9 mouse cellular contexts compared by ENCODE assay signal in the genomic region with DNA sequence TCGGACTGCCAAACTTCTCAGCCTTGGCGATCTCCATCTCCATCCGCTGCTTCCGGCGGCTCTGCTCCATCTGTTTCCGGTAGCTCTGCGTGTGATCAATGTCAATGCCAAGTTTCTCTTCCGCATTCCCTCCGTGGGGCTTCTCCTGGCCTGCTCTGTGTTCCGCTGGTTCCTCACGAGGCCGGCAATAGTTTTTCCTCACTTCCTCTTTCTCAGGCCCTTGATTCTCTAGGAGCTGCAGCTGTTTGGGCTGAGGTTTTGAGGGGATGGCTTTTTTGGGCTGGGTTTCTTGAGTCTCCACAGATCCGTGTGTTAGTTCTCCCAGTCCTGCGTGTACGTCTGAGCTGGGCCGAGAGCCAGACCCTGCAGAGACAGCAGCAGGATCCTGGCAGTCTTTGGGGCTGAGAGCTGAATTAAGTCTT. TPM values are rescaled to one million over a fixed set of nuclear protein-coding genes. Genes with fewer than 3 reads are reported as not detected.
A peak's percentile ranks its signal among the peaks of the same experiment; 100 is the strongest.
DNase-seq lines count a peak whose midpoint lies in the region; ATAC-seq lines count a peak whose summit lies in the region.
"Had no signal": no experiment of that assay in that cellular context is flagged by ENCODE, and none has a peak within 500 bp of the region (broad histone marks: within the 10 kb centered on the region; RNA-seq: fewer than 3 reads in every experiment).

No protein-coding gene starts in this region.

- peaks cover 80% of the 10 kb centered on the region for H3K36me3 ChIP-seq in intestine, embryonic 15.5 days

- peak; percentile 46 for DNase-seq in kidney, adult 9 months
- no peak for DNase-seq in kidney, postnatal 25 days
- peak; percentile 54 for DNase-seq in brain, embryonic 18.5 days (ENCODE audit: low read depth, low spot score)
- DNase-seq in frontal cortex, adult 2 months (ENCODE audit: extremely low spot score in 1 of 2, low spot score in 1 of 2) = peak; percentile 53 to 81
- DNase-seq in lung, postnatal 10 days = peak; percentile 82
- DNase-seq in spleen, postnatal 36 days (ENCODE audit: low spot score in 2 of 2) = peak; percentile 78

- no peak overlapping the region for H3K9ac ChIP-seq in intestine, embryonic 15.5 days

- no peak overlapping the region for H3K4me2 ChIP-seq in intestine, embryonic 15.5 days (replicated peaks)

- no peaks in the 10 kb centered on the region for H3K9me3 ChIP-seq in intestine, embryonic 15.5 days

- H3K4me3 ChIP-seq in intestine, embryonic 15.5 days (replicated peaks) = no peak overlapping the region

- H3K4me1 ChIP-seq in intestine, embryonic 15.5 days (replicated peaks) = no peaks in the 10 kb centered on the region

- H3K27ac ChIP-seq in intestine, embryonic 15.5 days = peak overlapping the region; percentile 82

- peak; percentile 44 for ATAC-seq in intestine, embryonic 15.5 days
- no peak for ATAC-seq in erythroid progenitor cell, adult 5-6 weeks (replicated peaks; ENCODE audit: low FRiP score, poor library complexity, severe bottlenecking)

- WGBS in intestine, embryonic 15.5 days = 66% methylated on average over 16 of the region's 16 CpGs

- no peaks in the 10 kb centered on the region for H3K27me3 ChIP-seq in intestine, embryonic 15.5 days (replicated peaks)

RNA-seq across cellular contexts. Expression of gene Zbtb17, which starts 33.2 kb away (rescaled TPM):
- polyA plus RNA-seq in frontal cortex, adult 2 months (2012; rRNA removed) = 42.7 and 49.1 TPM in 2 replicates
- polyA plus RNA-seq in intestine, embryonic 15.5 days (2015; fragmentation: Nextera tagmentation; extraction: Ambion mirVana) = 25.6 and 27.2 TPM in 2 replicates
- 1.4 and 14.3 TPM in 2 replicates for total RNA-seq in erythroid progenitor cell, adult 5-6 weeks (2015; ENCODE audit: low replicate concordance)
- total RNA-seq in erythroid progenitor cell, adult 5-6 weeks (2017; ENCODE audit: low replicate concordance) = 1.5 and 7.7 TPM in 2 replicates

RNA-seq across cellular contexts. Expression of gene Srarp, which starts 41.8 kb away (rescaled TPM):
- polyA plus RNA-seq in frontal cortex, adult 2 months (2012; rRNA removed) = 11.9 and 13.2 TPM in 2 replicates
- not detected in 2 replicates for polyA plus RNA-seq in intestine, embryonic 15.5 days (2015; fragmentation: Nextera tagmentation; extraction: Ambion mirVana)
- not detected in 2 replicates for total RNA-seq in erythroid progenitor cell, adult 5-6 weeks (2015; ENCODE audit: low replicate concordance)
- total RNA-seq in erythroid progenitor cell, adult 5-6 weeks (2017; ENCODE audit: low replicate concordance) = not detected in 2 replicates

RNA-seq across cellular contexts. Expression of gene Hspb7, which starts 57.1 kb away (rescaled TPM):
- polyA plus RNA-seq in frontal cortex, adult 2 months (2012; rRNA removed) = 0.32 and 0.40 TPM in 2 replicates
- 3.0 and 3.1 TPM in 2 replicates for polyA plus RNA-seq in intestine, embryonic 15.5 days (2015; fragmentation: Nextera tagmentation; extraction: Ambion mirVana)
- not detected in 2 replicates for total RNA-seq in erythroid progenitor cell, adult 5-6 weeks (2015; ENCODE audit: low replicate concordance)
- not detected in 2 replicates for total RNA-seq in erythroid progenitor cell, adult 5-6 weeks (2017; ENCODE audit: low replicate concordance)
- total RNA-seq: layer of hippocampus, postnatal 25 days had no signal

Comparison
In these comparisons a context has a peak if more than half of its experiments do, and no peak if none do; other contexts are left out.
1. DNase-seq: peak in kidney, adult 9 months (single experiment), brain, embryonic 18.5 days (single experiment), frontal cortex, adult 2 months (2 of 2), lung, postnatal 10 days (single experiment) and spleen, postnatal 36 days (2 of 2); none in kidney, postnatal 25 days (0 of 2).
2. RNA of gene Srarp, which starts 41.8 kb away (polyA plus RNA-seq): 11.9 to 13.2 TPM in frontal cortex, adult 2 months; not detected in intestine, embryonic 15.5 days; every median in the first group is over 10 times any median in the second.